Mouse (Mus musculus) embryonic facial prominence, embryonic 12.5 days (tissue): Measurements from ENCODE around the gene Mrpl34. TPM values are rescaled to one million over a fixed set of nuclear protein-coding genes. Genes with fewer than 3 reads are reported as not detected.

Source experiments
- ATAC-seq: fragments of 200-750 bp; cut with Nextera tagmentation; 2 replicates; pipeline ENCODE4 v1.8.0; 2017; ENCODE audit not compliant: insufficient number of reproducible peaks, insufficient read depth, low FRiP score, low TSS enrichment
- H3K27ac ChIP-seq: fragments of 300-500 bp; sonication (generic); 2 replicates; pipeline ENCODE4 v1.5.1; 2016; ENCODE audit warnings: mild to moderate bottlenecking
- H3K27me3 ChIP-seq: fragments of 300-500 bp; sonication (generic); 2 replicates; pipeline ENCODE4 v1.6.1; 2016; ENCODE audit warnings: mild to moderate bottlenecking, moderate library complexity
- H3K36me3 ChIP-seq: fragments of 300-500 bp; sonication (generic); 2 replicates; pipeline ENCODE4 v1.6.1; 2016; ENCODE audit warnings: mild to moderate bottlenecking
- H3K4me1 ChIP-seq: fragments of 300-500 bp; sonication (generic); 2 replicates; pipeline ENCODE4 v1.6.1; 2016
- H3K4me2 ChIP-seq: fragments of 300-500 bp; sonication (generic); replicated peaks from 2 replicates; pipeline ENCODE4 v1.6.1; 2016; ENCODE audit warnings: mild to moderate bottlenecking, moderate library complexity
- H3K4me3 ChIP-seq: fragments of 300-500 bp; sonication (generic); 2 replicates; pipeline ENCODE4 v1.5.1; 2016; ENCODE audit warnings: mild to moderate bottlenecking
- H3K9ac ChIP-seq: fragments of 300-500 bp; sonication (generic); 2 replicates; pipeline ENCODE4 v1.6.1; 2016; ENCODE audit warnings: mild to moderate bottlenecking, moderate library complexity
- H3K9me3 ChIP-seq: fragments of 300-500 bp; sonication (generic); 2 replicates; pipeline ENCODE4 v1.6.1; 2016; ENCODE audit warnings: mild to moderate bottlenecking, moderate library complexity
- WGBS: fragments of 180-500 bp; shearing (Covaris S2); methylation state at CpG from one replicate; pipeline ENCODE4 v1.1.7; 2016; 5-methylcytosine and 5-hydroxymethylcytosine counted together
- polyA plus RNA-seq: library from polyadenylated mRNA; unstranded; fragments of >200 nt; fragmentation: Nextera tagmentation; extraction: Ambion mirVana; gene quantifications from 2 replicates; pipeline ENCODE4 v1.2.1, GENCODE M21; 2016

Mrpl34 gene
- polyA plus RNA-seq, 1 experiment from 2014 or later, result 169 TPM

- peaks cover 14% of the 10 kb centered on the region for H3K4me1 ChIP-seq
- no peaks in the 10 kb centered on the region for H3K9me3 ChIP-seq
- no peaks in the 10 kb centered on the region for H3K27me3 ChIP-seq
- H3K4me2 ChIP-seq, result no peak overlapping the region
- ATAC-seq, result no peak
- WGBS, result 48% methylated on average over 8 of the region's 8 CpGs
- H3K9ac ChIP-seq, result no peak overlapping the region
- no peak overlapping the region for H3K4me3 ChIP-seq
- no peak overlapping the region for H3K27ac ChIP-seq
- peaks cover 47% of the 10 kb centered on the region for H3K36me3 ChIP-seq
Measured at GRCm38 (mm10) chr8:71483932-71484331, 19.2 kb downstream of the Mrpl34 start.

GRCm38 (mm10) chr8:71484736-71485135 is 20.0 kb downstream of the Mrpl34 start:
- H3K9me3 ChIP-seq, result no peaks in the 10 kb centered on the region
- peaks cover 22% of the 10 kb centered on the region for H3K4me1 ChIP-seq
- peaks cover 41% of the 10 kb centered on the region for H3K36me3 ChIP-seq
- peak overlapping the region; percentile 74 for H3K4me3 ChIP-seq
- H3K27ac ChIP-seq, result no peak overlapping the region
- no peak for ATAC-seq
- peak overlapping the region; percentile 84 for H3K4me2 ChIP-seq
- H3K27me3 ChIP-seq, result no peaks in the 10 kb centered on the region
- WGBS, result 95% methylated on average over 19 of the region's 19 CpGs
- H3K9ac ChIP-seq, result no peak overlapping the region; the same call in 1 of the 2 replicates

- Histone ChIP-seq H3K27ac (peak within 1 kb of the TSS; percentile 74), H3K36me3 (peaks cover 38% of the 10 kb centered on the region), H3K4me3 (peak within 1 kb of the TSS; percentile 74), H3K9me3 (no peaks in the 10 kb centered on the region), H3K27me3 (no peaks in the 10 kb centered on the region), H3K9ac (peak within 1 kb of the TSS; percentile 90), H3K4me1 (peaks cover 25% of the 10 kb centered on the region), H3K4me2 (peak within 1 kb of the TSS; percentile 84)
- ATAC-seq, result peak; percentile 38
- 5% methylated on average over 57 of the region's 58 CpGs for WGBS
Measured at GRCm38 (mm10) chr8:71485142-71486135, 20.7 kb downstream of the Mrpl34 start, which contains the start of gene Ano8. Gene Ano8, minus strand, starts transcription at chr8:71485963.

- WGBS, result 17% methylated on average over 7 of the region's 7 CpGs
- Histone ChIP-seq H3K4me2 (peak overlapping the region; percentile 84), H3K27me3 (no peaks in the 10 kb centered on the region), H3K36me3 (peaks cover 38% of the 10 kb centered on the region), H3K27ac (0 out of 2 replicates have a peak overlapping the region, but pooled peaks have one; percentile 26), H3K9me3 (no peaks in the 10 kb centered on the region), H3K4me1 (peaks cover 25% of the 10 kb centered on the region), H3K4me3 (peak overlapping the region; percentile 74), H3K9ac (no peak overlapping the region)
- no peak for ATAC-seq
Measured at GRCm38 (mm10) chr8:71486136-71486529, 21.4 kb downstream of the Mrpl34 start.

GRCm38 (mm10) chr8:71487691-71488445 is 23.1 kb downstream of the Mrpl34 start, which contains the start of gene Gtpbp3:
Gene Gtpbp3, plus strand, starts transcription at chr8:71488103.
- Histone ChIP-seq H3K9ac (peak within 1 kb of the TSS; percentile 79), H3K4me3 (peak within 1 kb of the TSS; percentile 84), H3K36me3 (peaks cover 38% of the 10 kb centered on the region), H3K4me1 (peaks cover 25% of the 10 kb centered on the region), H3K9me3 (no peaks in the 10 kb centered on the region), H3K4me2 (peak within 1 kb of the TSS; percentile 99), H3K27ac (peak within 1 kb of the TSS; percentile 94), H3K27me3 (no peaks in the 10 kb centered on the region)
- under 1% methylated on average over 33 of the region's 33 CpGs for WGBS
- peak; percentile 16; the same call in 1 of the 2 replicates for ATAC-seq

GRCm38 (mm10) chr8:71488454-71488853 is 23.7 kb downstream of the Mrpl34 start:
- H3K4me2 ChIP-seq, result peak overlapping the region; percentile 99
- H3K27ac ChIP-seq, result peak overlapping the region; percentile 94
- H3K36me3 ChIP-seq, result peaks cover 34% of the 10 kb centered on the region
- H3K4me1 ChIP-seq, result peaks cover 25% of the 10 kb centered on the region
- ATAC-seq, result peak; percentile 83
- no peaks in the 10 kb centered on the region for H3K9me3 ChIP-seq
- peak overlapping the region; percentile 84 for H3K4me3 ChIP-seq
- H3K9ac ChIP-seq, result peak overlapping the region; percentile 79
- H3K27me3 ChIP-seq, result no peaks in the 10 kb centered on the region
- WGBS, result under 1% methylated on average over 22 of the region's 22 CpGs

GRCm38 (mm10) chr8:71495039-71495438 is 30.3 kb downstream of the Mrpl34 start:
- Histone ChIP-seq H3K4me1 (peaks cover 26% of the 10 kb centered on the region), H3K27ac (no peak overlapping the region), H3K9me3 (no peaks in the 10 kb centered on the region), H3K9ac (no peak overlapping the region), H3K36me3 (peaks cover 33% of the 10 kb centered on the region), H3K4me3 (no peak overlapping the region), H3K4me2 (no peak overlapping the region), H3K27me3 (no peaks in the 10 kb centered on the region)
- 0 out of 2 replicates have a peak, but pooled peaks have one; percentile 47 for ATAC-seq
- 26% methylated on average over 16 of the region's 16 CpGs for WGBS

- Histone ChIP-seq H3K27ac (no peak overlapping the region), H3K36me3 (peaks cover 25% of the 10 kb centered on the region), H3K4me1 (peaks cover 26% of the 10 kb centered on the region)
Measured at GRCm38 (mm10) chr8:71495811-71496210, 31.1 kb downstream of the Mrpl34 start.

GRCm38 (mm10) chr8:71496481-71496880 is 31.7 kb downstream of the Mrpl34 start:
- Histone ChIP-seq H3K9ac (peak overlapping the region; percentile 4; the same call in 1 of the 2 replicates), H3K27me3 (no peaks in the 10 kb centered on the region), H3K36me3 (peaks cover 20% of the 10 kb centered on the region), H3K4me1 (peaks cover 26% of the 10 kb centered on the region), H3K27ac (0 out of 2 replicates have a peak overlapping the region, but pooled peaks have one; percentile 23), H3K9me3 (no peaks in the 10 kb centered on the region), H3K4me2 (no peak overlapping the region), H3K4me3 (no peak overlapping the region)
- no peak for ATAC-seq
- WGBS, result 19% methylated on average over 11 of the region's 11 CpGs

More at GRCm38 (mm10) chr8:71495811-71496210, 31.1 kb downstream of the Mrpl34 start:
- Histone ChIP-seq H3K27me3 (no peaks in the 10 kb centered on the region), H3K9me3 (no peaks in the 10 kb centered on the region), H3K9ac (no peak overlapping the region), H3K4me2 (no peak overlapping the region), H3K4me3 (no peak overlapping the region)
- 91% methylated on average over 5 of the region's 5 CpGs for WGBS
- no peak for ATAC-seq

GRCm38 (mm10) chr8:71497077-71497645 is 32.4 kb downstream of the Mrpl34 start:
- WGBS, result 82% methylated on average over 1 of the region's 1 CpGs
- Histone ChIP-seq H3K27ac (no peak overlapping the region), H3K36me3 (peaks cover 15% of the 10 kb centered on the region), H3K27me3 (no peaks in the 10 kb centered on the region), H3K9me3 (no peaks in the 10 kb centered on the region), H3K4me3 (no peak overlapping the region), H3K4me2 (no peak overlapping the region), H3K4me1 (peaks cover 26% of the 10 kb centered on the region), H3K9ac (no peak overlapping the region)
- ATAC-seq, result no peak
